Mouse (Mus musculus) embryonic facial prominence, embryonic 13.5 days (tissue): ENCODE results near the gene Aass. TPM values are rescaled to one million over a fixed set of nuclear protein-coding genes. Genes with fewer than 3 reads are reported as not detected.
"Not testable (repeated sequence)": the region's sequence is repeated elsewhere in the genome, so short reads cannot be mapped to it uniquely, and the experiment has no call there.

Source experiments
- ATAC-seq: fragments of 200-750 bp; cut with Nextera tagmentation; 2 replicates; pipeline ENCODE4 v1.8.0; 2017; ENCODE audit warnings: low read depth; ENCODE audit not compliant: insufficient number of reproducible peaks, insufficient read depth, low FRiP score, low TSS enrichment
- H3K27ac ChIP-seq: fragments of 300-500 bp; sonication (generic); 2 replicates; pipeline ENCODE4 v1.5.1; 2015; ENCODE audit warnings: moderate library complexity, mild to moderate bottlenecking, inconsistent platforms
- H3K27me3 ChIP-seq: fragments of 300-500 bp; sonication (generic); 2 replicates; pipeline ENCODE4 v1.6.1; 2015; ENCODE audit warnings: mild to moderate bottlenecking, inconsistent platforms
- H3K36me3 ChIP-seq: fragments of 300-500 bp; sonication (generic); 2 replicates; pipeline ENCODE4 v1.6.1; 2015; ENCODE audit warnings: mild to moderate bottlenecking, inconsistent platforms
- H3K4me1 ChIP-seq: fragments of 300-500 bp; sonication (generic); 2 replicates; pipeline ENCODE4 v1.6.1; 2015; ENCODE audit warnings: inconsistent platforms
- H3K4me2 ChIP-seq: fragments of 300-500 bp; sonication (generic); 2 replicates; pipeline ENCODE4 v1.6.1; 2015; ENCODE audit warnings: moderate library complexity, mild to moderate bottlenecking, inconsistent platforms
- H3K4me3 ChIP-seq: fragments of 300-500 bp; sonication (generic); 2 replicates; pipeline ENCODE4 v1.5.1; 2015; ENCODE audit warnings: mild to moderate bottlenecking, inconsistent platforms
- H3K9ac ChIP-seq: fragments of 300-500 bp; sonication (generic); 2 replicates; pipeline ENCODE4 v1.6.1; 2015; ENCODE audit warnings: mild to moderate bottlenecking, inconsistent platforms
- H3K9me3 ChIP-seq: fragments of 300-500 bp; sonication (generic); 2 replicates; pipeline ENCODE4 v1.6.1; 2016; ENCODE audit warnings: inconsistent platforms
- WGBS: fragments of 180-500 bp; shearing (Covaris S2); methylation state at CpG from one replicate; pipeline ENCODE4 v1.1.7; 2015; ENCODE audit warnings: mixed read lengths; 5-methylcytosine and 5-hydroxymethylcytosine counted together
- polyA plus RNA-seq: library from polyadenylated mRNA; unstranded; fragments of >200 nt; fragmentation: Nextera tagmentation; extraction: Ambion mirVana; gene quantifications from 2 replicates; pipeline ENCODE4 v1.2.1, GENCODE M21; 2015

The Aass gene
- polyA plus RNA-seq: 4.5 and 5.2 TPM in 2 replicates

DNA sequence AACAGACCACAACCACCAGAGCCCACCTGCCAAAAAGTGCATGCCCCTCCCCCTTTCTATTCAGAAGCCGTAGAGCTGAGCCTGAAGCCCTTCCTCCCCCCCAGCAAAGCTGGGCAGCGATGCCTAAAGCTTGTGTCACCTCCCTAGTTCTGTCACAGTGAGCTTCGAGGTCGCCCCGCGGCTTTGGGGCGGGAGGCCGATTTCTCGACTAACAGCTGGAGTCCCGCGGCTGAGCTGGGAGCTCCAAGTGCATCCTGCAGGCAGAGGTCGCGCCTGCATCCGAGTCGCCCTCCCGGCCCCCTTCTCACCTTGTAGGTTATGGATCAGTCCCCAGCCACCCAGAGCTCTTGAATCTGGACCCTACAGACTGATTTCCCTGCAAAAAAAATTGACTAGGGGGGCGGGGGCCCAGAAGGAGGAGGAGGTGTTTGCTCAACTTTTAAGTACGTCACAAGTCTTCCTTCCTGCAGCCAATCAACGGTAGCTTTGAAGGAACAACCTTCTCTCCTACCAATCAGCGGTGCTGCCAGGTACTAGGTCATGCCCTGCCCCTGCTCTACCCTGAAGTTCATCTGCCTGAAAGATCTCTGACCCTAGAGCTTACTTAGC lies at the start of gene Aass:
Aass (minus strand) TSS at position 414 of the 609 bp plus-strand sequence.
- Histone ChIP-seq H3K4me2 (peak within 1 kb of the TSS; percentile 70), H3K9ac (peak within 1 kb of the TSS; percentile 67), H3K27ac (no peak within 1 kb of the TSS), H3K36me3 (no peaks in the 10 kb centered on the region), H3K4me1 (peaks cover 1% of the 10 kb centered on the region; the same call in 1 of the 2 replicates), H3K9me3 (no peaks in the 10 kb centered on the region), H3K4me3 (peak within 1 kb of the TSS; percentile 47), H3K27me3 (no peaks in the 10 kb centered on the region)
- under 1% methylated on average over 20 of the region's 20 CpGs for WGBS
- ATAC-seq: peak; percentile 83

DNA sequence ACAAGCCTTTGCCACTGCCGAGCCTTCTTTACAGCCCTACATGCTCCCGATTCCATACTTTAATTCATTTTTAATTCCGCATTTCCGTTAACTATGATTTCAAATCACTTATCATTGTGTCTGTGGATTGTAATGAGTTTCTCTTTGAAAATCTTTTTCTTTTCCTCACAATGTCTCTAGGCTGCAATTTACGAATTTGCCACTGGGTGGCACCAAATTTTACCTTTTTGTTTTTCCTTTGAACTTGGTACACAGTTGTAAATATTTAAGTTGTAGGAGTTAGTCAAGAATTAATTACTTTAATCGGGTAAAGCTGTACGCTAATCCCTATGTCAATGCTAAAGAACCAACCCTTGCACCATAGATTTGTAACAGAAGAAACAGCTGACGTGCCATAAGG lies 47.3 kb upstream of the Aass start:
- Histone ChIP-seq H3K9me3 (no peaks in the 10 kb centered on the region), H3K36me3 (no peaks in the 10 kb centered on the region), H3K4me1 (no peaks in the 10 kb centered on the region), H3K27me3 (no peaks in the 10 kb centered on the region), H3K27ac (no peak overlapping the region), H3K4me2 (peak overlapping the region; percentile 42), H3K4me3 (no peak overlapping the region), H3K9ac (no peak overlapping the region)
- no peak for ATAC-seq
- WGBS: 15% methylated on average over 8 of the region's 8 CpGs

DNA sequence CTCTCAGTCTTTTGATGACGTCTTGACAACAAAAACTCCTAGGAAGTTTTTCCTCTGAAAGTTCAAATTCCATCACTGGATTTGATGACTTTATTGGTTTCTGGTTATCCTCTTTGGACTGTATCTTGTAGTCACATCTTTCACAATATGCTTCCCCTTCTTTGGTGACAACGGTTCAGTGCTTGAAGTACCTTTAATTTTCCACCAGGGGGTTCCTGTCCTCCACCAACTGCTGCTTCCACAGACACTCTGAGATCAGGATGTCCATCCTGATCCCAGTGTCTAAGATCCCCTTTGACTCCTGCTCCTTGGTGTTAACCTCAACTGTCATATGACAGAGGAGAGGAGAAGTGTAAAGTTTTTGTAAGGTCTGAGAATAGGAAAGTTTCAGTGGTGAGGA lies 31.0 kb upstream of the Aass start:
- not testable (repeated sequence) for H3K4me1 ChIP-seq, H3K9me3 ChIP-seq, H3K27ac ChIP-seq, H3K4me2 ChIP-seq, ATAC-seq, H3K4me3 ChIP-seq, H3K36me3 ChIP-seq, H3K9ac ChIP-seq, H3K27me3 ChIP-seq
- 48% methylated on average over 2 of the region's 2 CpGs for WGBS

DNA sequence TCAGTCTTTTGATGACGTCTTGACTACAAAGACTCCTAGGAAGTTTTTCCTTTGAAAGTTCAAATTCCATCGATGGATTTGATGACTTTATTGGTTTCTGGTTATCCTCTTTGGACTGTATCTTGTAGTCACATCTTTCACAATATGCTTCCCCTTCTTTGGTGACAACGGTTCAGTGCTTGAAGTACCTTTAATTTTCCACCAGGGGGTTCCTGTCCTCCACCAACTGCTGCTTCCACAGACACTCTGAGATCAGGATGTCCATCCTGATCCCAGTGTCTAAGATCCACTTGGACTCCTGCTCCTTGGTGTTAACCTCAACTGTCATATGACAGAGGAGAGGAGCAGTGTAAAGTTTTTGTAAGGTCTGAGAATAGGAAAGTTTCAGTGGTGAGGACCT lies 23.6 kb upstream of the Aass start:
- not testable (repeated sequence) for H3K36me3 ChIP-seq, H3K4me1 ChIP-seq, H3K27me3 ChIP-seq, H3K4me3 ChIP-seq, H3K9ac ChIP-seq, H3K9me3 ChIP-seq, H3K27ac ChIP-seq, H3K4me2 ChIP-seq, ATAC-seq
- WGBS: 69% methylated on average over 3 of the region's 3 CpGs

DNA sequence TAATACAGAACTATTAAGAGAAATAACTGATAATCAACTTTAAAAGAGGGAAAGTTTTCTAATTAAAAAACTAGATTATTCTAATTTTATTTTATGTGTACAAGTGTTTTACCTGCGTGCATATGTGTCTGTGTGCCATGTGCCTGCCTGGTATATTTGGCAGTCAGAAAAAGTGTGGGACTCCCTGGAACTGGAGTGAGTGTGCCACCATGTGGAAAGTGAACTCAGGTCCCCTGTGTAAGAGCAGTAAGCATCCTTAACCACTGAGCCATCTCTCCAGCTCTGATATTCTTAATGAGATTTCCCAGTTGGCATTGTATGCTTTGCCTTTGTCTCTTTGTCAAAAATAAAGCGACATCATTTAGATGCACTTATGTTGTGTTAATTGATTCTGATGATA lies 20.3 kb upstream of the Aass start:
- H3K9ac ChIP-seq: no peak overlapping the region
- WGBS: 93% methylated on average over 2 of the region's 2 CpGs
- ATAC-seq: no peak
- H3K4me3 ChIP-seq: no peak overlapping the region
- no peaks in the 10 kb centered on the region for H3K4me1 ChIP-seq
- no peaks in the 10 kb centered on the region for H3K9me3 ChIP-seq
- no peaks in the 10 kb centered on the region for H3K27me3 ChIP-seq
- H3K4me2 ChIP-seq: no peak overlapping the region
- H3K27ac ChIP-seq: no peak overlapping the region
- H3K36me3 ChIP-seq: no peaks in the 10 kb centered on the region

DNA sequence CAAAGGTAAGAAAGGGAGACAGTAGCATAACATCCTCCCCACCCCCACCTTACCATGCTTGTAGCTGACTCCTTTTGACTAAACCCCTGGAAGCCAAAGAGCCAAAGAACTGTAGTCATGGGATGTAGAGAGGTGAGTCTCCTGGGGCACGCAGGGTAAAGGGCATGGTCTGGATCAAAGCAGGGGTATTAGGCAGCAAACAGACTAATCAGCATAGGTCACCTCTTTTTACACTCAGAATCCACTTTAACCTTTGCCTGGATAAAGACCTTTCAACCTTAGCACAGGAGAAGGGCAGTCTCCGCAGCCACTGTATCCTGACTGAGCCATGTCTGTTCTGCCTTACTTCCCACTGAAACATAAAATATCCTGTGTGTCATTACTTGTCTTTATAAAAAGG lies 14.4 kb upstream of the Aass start:
- H3K4me1 ChIP-seq: no peaks in the 10 kb centered on the region
- no peak overlapping the region for H3K27ac ChIP-seq
- ATAC-seq: no peak
- no peaks in the 10 kb centered on the region for H3K9me3 ChIP-seq
- no peak overlapping the region for H3K4me2 ChIP-seq
- H3K27me3 ChIP-seq: no peaks in the 10 kb centered on the region
- no peak overlapping the region for H3K4me3 ChIP-seq
- H3K9ac ChIP-seq: no peak overlapping the region
- no peaks in the 10 kb centered on the region for H3K36me3 ChIP-seq
- WGBS: 63% methylated on average over 2 of the region's 2 CpGs

DNA sequence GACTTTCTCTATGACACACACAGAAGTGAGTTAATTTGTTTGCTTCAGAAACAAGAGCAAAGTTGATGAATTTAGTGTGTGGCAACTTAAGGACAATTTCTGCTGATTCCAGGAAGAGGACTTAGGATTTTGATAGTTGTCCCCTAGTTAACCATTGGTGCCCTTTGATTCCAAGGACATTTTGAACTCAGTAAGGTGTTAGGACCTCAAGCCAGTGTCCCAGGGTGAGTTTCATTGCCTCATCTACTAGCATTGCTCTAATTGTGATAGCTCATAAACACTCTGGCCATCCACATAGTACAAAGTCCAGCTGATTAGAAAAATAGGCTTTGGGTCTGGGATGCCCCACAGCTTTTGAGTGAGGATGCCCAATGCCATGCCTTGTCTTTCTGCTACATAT lies 11.2 kb upstream of the Aass start:
- no peak overlapping the region for H3K27ac ChIP-seq

DNA sequence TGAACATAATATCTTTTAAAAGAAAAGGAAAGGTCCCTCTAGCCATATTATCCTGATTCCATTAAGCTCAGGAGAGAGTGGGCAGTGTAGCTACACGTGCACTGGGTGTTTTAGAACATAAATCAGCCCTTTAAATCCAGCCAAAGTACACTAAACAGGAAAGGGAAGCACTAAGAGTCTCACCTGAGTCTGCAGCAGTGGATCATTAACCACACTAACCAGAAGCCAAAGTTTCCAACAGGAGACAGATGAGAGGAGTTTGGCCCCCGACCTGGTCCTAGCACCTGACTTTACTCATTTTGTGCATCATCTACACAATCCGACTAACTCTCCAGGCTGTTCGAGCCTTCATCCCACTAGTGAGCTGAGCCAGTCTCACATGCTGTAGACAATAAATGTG lies 1.8 kb downstream of the Aass start:
- WGBS: 61% methylated on average over 4 of the region's 4 CpGs
- no peak overlapping the region for H3K4me2 ChIP-seq
- peaks cover 5% of the 10 kb centered on the region; the same call in 1 of the 2 replicates for H3K4me1 ChIP-seq
- no peak for ATAC-seq
- no peak overlapping the region for H3K27ac ChIP-seq
- H3K9ac ChIP-seq: no peak overlapping the region
- no peaks in the 10 kb centered on the region for H3K9me3 ChIP-seq
- H3K27me3 ChIP-seq: no peaks in the 10 kb centered on the region
- H3K36me3 ChIP-seq: no peaks in the 10 kb centered on the region
- H3K4me3 ChIP-seq: no peak overlapping the region

More for the DNA sequence above, 11.2 kb upstream of the Aass start:
- Histone ChIP-seq H3K4me2 (no peak overlapping the region), H3K36me3 (no peaks in the 10 kb centered on the region), H3K4me3 (no peak overlapping the region), H3K4me1 (no peaks in the 10 kb centered on the region), H3K9me3 (no peaks in the 10 kb centered on the region), H3K27me3 (no peaks in the 10 kb centered on the region), H3K9ac (no peak overlapping the region)
- no peak for ATAC-seq

DNA sequence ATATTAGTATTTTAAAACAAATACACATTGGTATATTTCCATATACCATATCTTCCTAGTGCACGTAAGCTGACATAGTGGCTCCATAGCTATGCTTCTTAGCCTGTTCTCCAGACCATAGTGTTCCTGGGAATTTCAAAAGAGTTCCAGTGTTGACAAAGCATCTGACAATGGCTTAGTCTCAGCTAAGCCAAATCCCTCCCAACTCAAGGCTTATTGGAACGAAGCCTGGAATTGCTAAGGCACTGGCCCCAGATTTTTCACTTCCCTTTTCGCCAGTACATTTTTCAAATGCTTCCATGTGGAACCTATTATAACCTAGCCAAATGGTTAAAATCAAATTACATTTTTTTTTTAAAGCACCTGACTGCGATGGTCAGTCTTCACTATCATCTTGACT lies 3.6 kb downstream of the Aass start:
- peaks cover 5% of the 10 kb centered on the region; the same call in 1 of the 2 replicates for H3K4me1 ChIP-seq
- H3K27me3 ChIP-seq: no peaks in the 10 kb centered on the region
- no peak for ATAC-seq
- WGBS: 34% methylated on average over 4 of the region's 4 CpGs
- no peaks in the 10 kb centered on the region for H3K36me3 ChIP-seq
- H3K4me2 ChIP-seq: no peak overlapping the region
- no peak overlapping the region for H3K4me3 ChIP-seq
- no peaks in the 10 kb centered on the region for H3K9me3 ChIP-seq
- H3K27ac ChIP-seq: no peak overlapping the region
- no peak overlapping the region for H3K9ac ChIP-seq

DNA sequence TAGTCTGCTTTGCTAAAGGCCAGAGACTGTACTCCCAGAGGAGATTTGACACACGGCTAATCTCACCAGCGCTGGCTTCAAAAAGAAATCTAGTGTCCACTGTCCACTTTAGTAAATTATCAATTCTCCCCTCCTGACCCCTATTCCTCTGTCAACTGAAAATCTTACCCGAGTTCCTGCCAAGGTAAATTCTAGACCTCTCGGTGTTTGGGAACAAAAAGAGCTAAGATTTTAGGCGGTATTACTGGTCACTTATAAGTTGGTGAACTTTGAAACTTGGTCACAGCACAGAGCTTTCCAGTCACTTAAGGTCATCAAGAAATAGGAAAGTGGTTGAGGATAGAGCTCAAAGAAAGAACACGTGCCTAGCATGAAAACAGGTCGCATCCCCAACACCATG lies 6.1 kb downstream of the Aass start:
- Histone ChIP-seq H3K4me2 (no peak overlapping the region), H3K9me3 (no peaks in the 10 kb centered on the region), H3K27ac (no peak overlapping the region), H3K27me3 (no peaks in the 10 kb centered on the region), H3K4me1 (peaks cover 5% of the 10 kb centered on the region; the same call in 1 of the 2 replicates), H3K4me3 (no peak overlapping the region), H3K36me3 (no peaks in the 10 kb centered on the region), H3K9ac (no peak overlapping the region)
- ATAC-seq: no peak
- WGBS: 77% methylated on average over 7 of the region's 7 CpGs

DNA sequence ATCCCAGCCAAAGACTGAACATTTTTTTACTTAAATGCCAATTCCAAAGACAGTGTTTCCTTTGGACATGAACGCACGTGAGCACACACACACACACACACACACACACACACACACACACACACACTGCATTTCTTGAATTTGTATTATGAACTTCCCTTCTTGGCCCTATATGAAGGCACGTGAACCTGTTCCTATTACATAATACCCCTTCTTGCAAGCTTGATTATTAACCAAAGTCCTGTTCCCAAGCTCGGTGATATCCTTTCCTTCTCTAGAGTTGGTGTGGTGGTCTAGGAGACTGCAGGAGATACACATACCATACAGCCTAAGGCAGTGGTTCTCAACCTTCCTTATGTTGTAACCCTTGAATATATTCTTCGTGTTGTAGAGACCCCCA lies 7.0 kb downstream of the Aass start:
- Histone ChIP-seq H3K9me3 (no peaks in the 10 kb centered on the region), H3K4me2 (no peak overlapping the region), H3K9ac (no peak overlapping the region), H3K27ac (no peak overlapping the region), H3K36me3 (no peaks in the 10 kb centered on the region), H3K27me3 (no peaks in the 10 kb centered on the region), H3K4me1 (peaks cover 5% of the 10 kb centered on the region; the same call in 1 of the 2 replicates), H3K4me3 (no peak overlapping the region)
- 77% methylated on average over 5 of the region's 5 CpGs for WGBS
- no peak for ATAC-seq

DNA sequence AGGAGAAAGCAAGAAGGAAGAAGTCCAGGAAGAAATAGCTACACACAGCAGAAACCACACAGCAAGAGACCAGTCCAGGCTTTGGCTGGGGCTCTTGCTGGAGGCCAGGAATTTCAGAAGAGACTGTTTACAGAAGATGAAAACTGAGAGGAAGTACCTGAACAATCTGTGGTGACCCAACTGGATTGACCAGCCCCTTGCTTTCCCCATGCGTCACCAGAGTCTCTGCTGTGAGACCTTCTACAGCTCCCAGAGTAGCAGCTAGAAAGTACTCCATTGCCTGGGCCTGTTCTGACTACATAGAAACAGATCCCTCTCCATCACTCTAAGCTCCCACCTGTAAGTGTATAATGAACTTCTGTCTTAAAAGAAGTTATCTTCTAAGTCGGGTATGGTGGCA lies 8.0 kb downstream of the Aass start:
- H3K27ac ChIP-seq: no peak overlapping the region
- H3K4me3 ChIP-seq: no peak overlapping the region
- no peak for ATAC-seq
- H3K27me3 ChIP-seq: no peaks in the 10 kb centered on the region
- H3K9ac ChIP-seq: no peak overlapping the region
- 76% methylated on average over 2 of the region's 2 CpGs for WGBS
- H3K36me3 ChIP-seq: no peaks in the 10 kb centered on the region
- H3K4me2 ChIP-seq: no peak overlapping the region
- H3K4me1 ChIP-seq: peaks cover 5% of the 10 kb centered on the region; the same call in 1 of the 2 replicates
- no peaks in the 10 kb centered on the region for H3K9me3 ChIP-seq
